Mouse (Mus musculus) spleen, postnatal 4 days (tissue): ENCODE data around the gene Ropn1l.
A peak's percentile ranks its signal among the peaks of the same experiment; 100 is the strongest.

Experiments used
- DNase-seq, 2 experiments: peaks; one replicate each; pipeline ENCODE4 v3.0.0; 2022; ENCODE audit warnings: low spot score in 2 of 2

Ropn1l gene

DNA sequence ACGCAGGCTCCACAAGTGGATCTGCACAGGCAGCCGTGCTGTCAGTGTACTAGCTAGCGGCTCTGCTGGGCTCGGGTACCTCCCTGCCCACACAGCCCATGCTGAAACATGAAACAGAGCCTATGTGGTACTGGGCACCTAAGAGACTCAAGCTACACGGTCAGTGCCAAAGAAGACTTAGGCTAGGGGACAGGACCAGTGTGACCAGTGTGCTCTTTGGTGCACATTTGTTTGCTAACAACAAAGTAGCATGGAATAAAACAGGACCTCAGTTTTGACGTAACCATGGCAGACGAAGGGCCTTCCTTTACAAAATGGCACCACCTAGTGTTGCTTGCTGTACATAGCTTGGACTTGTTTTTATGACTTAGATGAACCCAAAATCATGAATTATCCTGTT, 6.4 kb downstream of the Ropn1l start:
- no peak for DNase-seq

DNA sequence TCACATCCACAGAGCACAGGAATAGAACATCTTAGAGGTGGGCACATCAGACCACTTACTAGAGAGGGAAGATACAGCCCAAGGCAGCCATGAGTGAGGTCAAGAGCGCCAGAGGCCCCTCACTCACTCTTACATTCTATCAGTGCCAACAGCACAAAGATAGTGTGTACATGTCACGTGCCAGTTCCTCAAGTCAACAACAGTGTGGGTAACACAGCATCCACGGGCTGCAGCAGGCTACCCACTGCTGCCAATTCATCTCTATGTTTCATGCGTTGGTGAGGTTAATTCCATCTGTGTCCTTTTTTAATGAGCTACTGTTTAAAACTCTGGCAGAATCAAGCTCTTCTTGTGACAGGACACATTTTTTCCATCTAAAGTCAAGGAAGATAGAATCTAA, 10.8 kb downstream of the Ropn1l start:
- DNase-seq: no peak

DNA sequence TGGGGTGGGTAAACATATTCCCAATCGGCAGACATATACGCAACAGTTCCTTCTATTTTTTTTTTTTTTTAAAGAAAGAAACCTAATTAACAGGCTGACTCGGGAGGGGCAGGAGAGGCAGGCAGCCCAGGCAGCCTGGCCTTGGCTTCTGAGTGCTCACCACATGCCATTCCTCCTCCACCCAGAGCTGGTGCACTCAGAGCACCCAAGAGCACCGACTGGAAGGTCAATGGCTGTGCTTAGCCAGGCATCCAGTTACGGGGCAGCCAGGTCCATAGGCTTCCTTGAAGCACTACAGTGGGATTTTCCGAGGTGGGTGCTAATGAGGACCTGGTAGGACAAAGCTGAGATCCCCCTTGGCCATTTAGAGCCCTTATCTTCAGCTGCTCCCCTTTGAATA, 11.5 kb downstream of the Ropn1l start:
- no peak for DNase-seq

GRCm38 (mm10) chr15:31436811-31437210, 16.7 kb downstream of the Ropn1l start:
- no peak for DNase-seq

DNA sequence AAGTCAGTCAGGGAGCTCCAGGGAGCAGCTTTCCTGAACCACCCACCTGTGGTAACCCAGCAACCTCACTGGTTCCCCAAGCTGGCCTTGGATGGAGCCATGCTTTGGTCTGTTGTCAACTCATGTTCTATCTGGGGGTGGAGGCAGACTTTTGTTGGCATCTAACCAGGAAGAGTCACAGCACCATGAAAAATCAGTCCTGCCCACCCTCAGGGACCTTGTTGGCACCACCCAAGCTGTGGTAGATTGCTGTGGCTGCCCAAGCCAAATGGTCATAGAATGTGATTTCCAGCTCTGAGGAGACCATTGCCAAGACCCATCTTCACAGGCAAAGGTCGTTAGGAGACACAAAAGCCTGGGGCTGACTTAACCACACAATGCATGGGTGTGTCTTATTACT, 17.5 kb downstream of the Ropn1l start:
- no peak for DNase-seq

DNA sequence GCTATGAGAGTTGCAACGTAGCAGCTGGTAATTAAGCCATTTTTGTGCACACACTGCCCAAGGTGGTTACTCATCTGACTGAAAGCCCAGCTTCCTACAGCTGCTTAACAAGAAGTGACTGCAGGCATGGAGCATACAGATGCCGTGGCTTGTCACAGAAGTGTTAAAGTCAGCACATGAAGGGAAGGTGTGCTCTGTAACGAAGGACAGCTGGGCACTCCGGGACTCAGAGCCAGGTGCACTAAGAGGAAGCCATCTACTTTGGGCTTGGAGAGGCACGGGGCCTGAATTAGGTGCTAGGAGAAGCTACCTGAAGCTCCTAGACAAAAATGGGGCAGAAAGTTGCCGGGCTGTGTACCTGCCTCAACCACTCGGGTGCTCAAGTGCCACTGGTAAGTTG, 19.8 kb downstream of the Ropn1l start:
- DNase-seq: no peak

DNA sequence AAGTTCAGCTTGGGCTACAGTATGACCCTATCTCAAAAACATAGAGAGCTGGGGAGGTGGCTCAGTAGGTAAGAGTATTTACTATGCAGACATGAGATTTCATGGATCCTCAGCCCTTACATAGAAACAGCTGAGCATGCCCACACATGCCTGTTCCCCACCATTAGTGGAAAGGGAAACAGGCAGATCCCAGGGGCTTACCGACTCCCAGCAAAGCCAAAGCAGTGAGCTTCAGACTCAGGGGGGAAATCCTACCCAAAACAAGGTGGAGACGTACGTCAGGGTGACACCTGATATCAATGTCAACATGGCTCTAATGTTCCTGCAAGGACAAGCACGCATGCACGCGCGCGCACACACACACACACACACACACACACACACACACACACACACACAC, 21.7 kb downstream of the Ropn1l start:
- no peak for DNase-seq

DNA sequence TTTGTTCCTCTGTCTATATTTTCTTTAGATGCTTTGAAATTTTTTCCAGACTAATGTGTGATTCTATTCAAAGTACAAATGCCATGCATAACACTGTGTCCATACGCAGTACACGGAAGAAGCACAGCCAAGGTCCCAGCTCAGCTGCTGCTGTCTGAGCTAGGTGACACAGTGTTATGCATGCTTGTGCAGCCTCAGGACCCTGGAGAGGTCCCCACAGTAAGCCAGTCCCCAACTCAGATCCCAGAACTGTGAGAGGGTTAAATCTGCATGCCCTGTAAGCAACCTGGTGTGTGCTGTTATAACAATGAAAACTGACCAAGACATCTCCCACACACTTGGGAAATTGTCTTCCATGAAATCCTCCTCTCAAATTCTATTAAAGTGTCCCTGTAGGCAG, 23.5 kb downstream of the Ropn1l start:
- no peak for DNase-seq

- DNase-seq: no peak
Measured at GRCm38 (mm10) chr15:31429429-31429828, 24.1 kb downstream of the Ropn1l start.

GRCm38 (mm10) chr15:31428571-31428970, 25.0 kb downstream of the Ropn1l start:
- no peak for DNase-seq

DNA sequence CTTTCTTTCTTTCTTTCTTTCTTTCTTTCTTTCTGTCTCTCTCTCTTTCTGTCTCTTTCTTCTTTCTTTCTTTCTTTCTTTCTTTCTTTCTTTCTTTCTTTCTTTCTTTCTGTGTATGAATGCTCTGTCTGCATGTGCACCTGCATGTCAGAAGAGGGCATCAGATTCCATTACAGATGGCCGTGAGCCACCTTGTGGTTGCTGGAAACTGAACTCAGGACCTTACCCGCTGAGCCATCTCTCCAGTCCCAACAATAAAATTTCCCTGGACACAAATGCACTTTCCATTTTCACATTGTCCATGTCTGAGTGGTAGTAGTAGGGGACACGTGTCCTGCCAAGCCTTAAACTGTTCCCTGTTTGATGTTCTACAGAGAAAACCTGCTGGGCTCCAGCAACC, 26.1 kb downstream of the Ropn1l start:
- DNase-seq: no peak

DNA sequence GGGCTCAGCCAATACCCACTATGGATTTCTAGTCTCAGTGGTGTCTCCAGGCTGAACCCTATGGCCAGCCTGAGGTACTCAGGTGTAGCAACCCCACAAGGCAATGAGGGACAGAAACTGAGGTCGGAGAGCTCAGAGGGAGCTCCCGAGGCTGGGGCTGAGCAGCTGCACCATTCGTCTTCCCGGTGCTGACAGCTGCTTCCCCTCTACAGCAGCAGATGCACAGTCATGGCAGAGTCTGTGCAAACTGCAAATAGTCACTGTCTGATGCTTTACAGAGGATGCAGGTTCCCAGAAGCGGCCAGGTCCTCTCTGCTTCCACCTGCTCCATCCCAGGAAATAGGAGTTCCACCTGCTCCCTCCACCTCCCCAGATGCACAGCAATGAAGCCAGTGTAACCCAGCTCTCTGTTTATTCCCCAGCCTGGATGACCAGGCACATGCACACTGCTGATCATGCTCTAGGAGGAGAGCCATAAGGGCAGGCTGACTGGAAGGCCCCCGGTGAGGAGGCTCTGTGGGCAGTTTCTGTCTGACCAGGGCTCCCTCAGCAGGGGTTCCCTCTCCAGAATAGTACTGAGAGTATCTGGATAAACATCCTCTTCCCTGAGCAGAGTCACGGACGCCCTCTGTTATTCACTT, 27.4 kb downstream of the Ropn1l start:
- no peak for DNase-seq

GRCm38 (mm10) chr15:31422649-31423369, 30.7 kb downstream of the Ropn1l start:
- no peak for DNase-seq

DNA sequence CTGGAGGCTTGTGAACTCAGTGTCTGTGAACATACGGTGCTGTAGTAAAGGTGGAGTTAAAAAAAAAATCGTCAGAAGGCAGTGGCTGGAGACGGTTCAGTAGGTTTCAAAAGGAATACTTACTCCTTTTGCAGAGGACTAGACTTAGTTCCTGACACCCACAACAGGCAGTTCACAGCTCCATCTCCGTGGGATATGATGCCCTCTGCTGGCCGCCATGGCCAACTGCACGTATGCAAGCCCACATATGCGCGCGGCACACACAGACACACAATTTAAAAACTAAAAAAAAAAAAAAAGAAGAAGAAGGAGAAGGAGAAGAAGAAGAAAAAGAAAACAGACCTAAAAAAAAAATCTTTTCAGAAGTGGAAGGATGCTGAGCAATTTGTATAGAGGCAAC, 34.5 kb downstream of the Ropn1l start:
- peak; percentile 55 to 77 for DNase-seq

- DNase-seq: no peak
Measured at GRCm38 (mm10) chr15:31418686-31419024, 34.9 kb downstream of the Ropn1l start.

GRCm38 (mm10) chr15:31417796-31418685, 35.5 kb downstream of the Ropn1l start:
- peak; percentile 66 to 77 for DNase-seq

DNA sequence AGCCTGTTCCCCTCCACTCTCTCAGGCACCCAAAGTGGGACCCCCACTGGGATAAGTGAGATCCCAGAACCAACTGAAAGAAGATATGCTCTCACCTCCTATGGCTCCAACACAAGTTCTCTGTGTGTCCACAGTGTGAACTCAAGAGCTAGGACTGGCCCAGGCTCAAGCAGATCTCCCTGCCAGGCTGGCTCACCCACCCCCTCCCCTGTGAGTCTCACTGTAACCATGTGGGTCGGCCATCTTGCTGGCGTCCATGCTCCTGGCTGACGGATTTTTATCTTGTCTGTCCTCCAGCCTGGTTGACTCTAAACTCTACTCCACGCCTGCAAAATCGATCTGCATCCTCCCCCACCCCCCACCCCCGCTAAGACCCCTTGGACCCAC, 36.1 kb downstream of the Ropn1l start:
- DNase-seq: no peak

GRCm38 (mm10) chr15:31415181-31415580, 38.4 kb downstream of the Ropn1l start:
- DNase-seq: no peak

- no peak for DNase-seq
Measured at GRCm38 (mm10) chr15:31414179-31414898, 39.2 kb downstream of the Ropn1l start.

DNA sequence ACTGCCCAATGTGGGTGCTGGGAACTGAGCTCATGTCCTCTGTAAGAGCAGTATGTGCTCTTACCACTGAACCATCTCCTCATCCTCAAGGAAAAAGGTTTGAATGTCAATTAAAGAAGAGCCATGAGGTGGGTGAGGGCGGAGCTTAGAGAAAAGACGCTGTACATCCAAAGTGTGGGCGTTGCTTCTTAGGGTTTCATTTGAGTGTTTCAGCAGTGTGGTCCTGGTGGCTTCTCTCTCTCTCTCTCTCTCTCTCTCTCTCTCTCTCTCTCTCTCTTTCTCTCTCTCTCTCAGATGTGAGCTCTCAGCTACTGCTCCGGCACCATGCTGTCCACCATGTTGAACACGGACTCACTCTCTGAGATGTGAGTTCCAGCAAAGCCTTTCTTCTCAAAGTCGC, 39.9 kb downstream of the Ropn1l start:
- no peak for DNase-seq

GRCm38 (mm10) chr15:31412933-31413332, 40.6 kb downstream of the Ropn1l start:
- DNase-seq: no peak

- no peak for DNase-seq
Measured at GRCm38 (mm10) chr15:31412436-31412835, 41.1 kb downstream of the Ropn1l start.
